Mouse (Mus musculus) spleen, adult 12 weeks (tissue): ENCODE measurements around the gene Gnb1l.

Experiments
- DNase-seq: peaks from one replicate; pipeline ENCODE4 v3.0.0; 2022; ENCODE audit warnings: low spot score

The Gnb1l gene

GRCm38 (mm10) chr16:18498558-18498990, at the start of gene Gnb1l, which contains the start of gene Rtl10:
TSS of gene Gnb1l (plus strand) at chr16:18498713.
TSS of gene Rtl10 (plus strand) at chr16:18498901.
- DNase-seq = peak; percentile 91

GRCm38 (mm10) chr16:18449005-18449404, 49.5 kb upstream of the Gnb1l start:
- DNase-seq = no peak

GRCm38 (mm10) chr16:18451486-18452181, 46.9 kb upstream of the Gnb1l start:
- DNase-seq = no peak

- DNase-seq = no peak
These were observed 46.1 kb upstream of the Gnb1l start for GRCm38 (mm10) chr16:18452361-18452862.

GRCm38 (mm10) chr16:18453846-18454245, 44.7 kb upstream of the Gnb1l start:
- no peak for DNase-seq

- DNase-seq = no peak
These were observed 43.1 kb upstream of the Gnb1l start for GRCm38 (mm10) chr16:18455407-18455806.

GRCm38 (mm10) chr16:18458661-18459060, 39.9 kb upstream of the Gnb1l start:
- DNase-seq = no peak

- DNase-seq = no peak
These were observed 39.1 kb upstream of the Gnb1l start for GRCm38 (mm10) chr16:18459335-18459954.

GRCm38 (mm10) chr16:18459955-18460370, 38.5 kb upstream of the Gnb1l start:
- peak; percentile 12 for DNase-seq

- DNase-seq = no peak
These were observed 37.7 kb upstream of the Gnb1l start for GRCm38 (mm10) chr16:18460826-18461225.

- DNase-seq = no peak
These were observed 36.5 kb upstream of the Gnb1l start for GRCm38 (mm10) chr16:18462031-18462430.

- DNase-seq = no peak
These were observed 35.9 kb upstream of the Gnb1l start for GRCm38 (mm10) chr16:18462598-18462997.

GRCm38 (mm10) chr16:18464271-18464670, 34.2 kb upstream of the Gnb1l start:
- no peak for DNase-seq

GRCm38 (mm10) chr16:18470829-18471228, 27.7 kb upstream of the Gnb1l start:
- no peak for DNase-seq

- no peak for DNase-seq
These were observed 27.0 kb upstream of the Gnb1l start for GRCm38 (mm10) chr16:18471381-18471955.

GRCm38 (mm10) chr16:18471976-18472375, 26.5 kb upstream of the Gnb1l start:
- DNase-seq = no peak

- DNase-seq = no peak
These were observed 26.1 kb upstream of the Gnb1l start for GRCm38 (mm10) chr16:18472416-18472815.

GRCm38 (mm10) chr16:18472976-18473375, 25.5 kb upstream of the Gnb1l start:
- no peak for DNase-seq

- no peak for DNase-seq
These were observed 24.5 kb upstream of the Gnb1l start for GRCm38 (mm10) chr16:18474021-18474420.

GRCm38 (mm10) chr16:18477996-18478395, 20.5 kb upstream of the Gnb1l start:
- no peak for DNase-seq

GRCm38 (mm10) chr16:18479667-18480066, 18.8 kb upstream of the Gnb1l start:
- DNase-seq = no peak

GRCm38 (mm10) chr16:18480933-18481485, 17.5 kb upstream of the Gnb1l start:
- no peak for DNase-seq

- no peak for DNase-seq
These were observed 16.1 kb upstream of the Gnb1l start for GRCm38 (mm10) chr16:18482431-18482830.
